Mouse (Mus musculus) midbrain, embryonic 12.5 days (tissue): ENCODE measurements around the gene Fgfr2. TPM values are rescaled to one million over a fixed set of nuclear protein-coding genes. Genes with fewer than 3 reads are reported as not detected.

Source experiments
- ATAC-seq: fragments of 200-750 bp; cut with Nextera tagmentation; 2 replicates; pipeline ENCODE4 v1.8.0; 2017; ENCODE audit warnings: low read depth, moderate TSS enrichment, moderate library complexity; ENCODE audit not compliant: low FRiP score
- H3K27ac ChIP-seq: fragments of 300-500 bp; sonication (generic); replicated peaks from 2 replicates; pipeline ENCODE4 v1.5.1; 2016; ENCODE audit warnings: mild to moderate bottlenecking
- H3K27me3 ChIP-seq: fragments of 300-500 bp; sonication (generic); 2 replicates; pipeline ENCODE4 v1.6.1; 2016; ENCODE audit warnings: mild to moderate bottlenecking
- H3K36me3 ChIP-seq: fragments of 300-500 bp; sonication (generic); 2 replicates; pipeline ENCODE4 v1.6.1; 2016
- H3K4me1 ChIP-seq: fragments of 300-500 bp; sonication (generic); 2 replicates; pipeline ENCODE4 v1.6.1; 2016
- H3K4me2 ChIP-seq: fragments of 300-500 bp; sonication (generic); replicated peaks from 2 replicates; pipeline ENCODE4 v1.6.1; 2016; ENCODE audit warnings: mild to moderate bottlenecking, moderate library complexity
- H3K4me3 ChIP-seq: fragments of 300-500 bp; sonication (generic); 2 replicates; pipeline ENCODE4 v1.5.1; 2016; ENCODE audit warnings: mild to moderate bottlenecking
- H3K9ac ChIP-seq: fragments of 300-500 bp; sonication (generic); replicated peaks from 2 replicates; pipeline ENCODE4 v1.6.1; 2016; ENCODE audit warnings: mild to moderate bottlenecking, moderate library complexity
- H3K9me3 ChIP-seq: fragments of 300-500 bp; sonication (generic); 2 replicates; pipeline ENCODE4 v1.6.1; 2016; ENCODE audit warnings: mild to moderate bottlenecking
- WGBS: fragments of 180-500 bp; shearing (Covaris S2); methylation state at CpG from one replicate; pipeline ENCODE4 v1.1.7; 2016; 5-methylcytosine and 5-hydroxymethylcytosine counted together
- polyA plus RNA-seq: library from polyadenylated mRNA; unstranded; fragments of >200 nt; fragmentation: Nextera tagmentation; extraction: Ambion mirVana; gene quantifications from 2 replicates; pipeline ENCODE4 v1.2.1, GENCODE M21; 2016

Fgfr2 gene
- polyA plus RNA-seq, 1 experiment from 2014 or later, result 96.5 TPM

GRCm38 (mm10) chr7:130890871-130891270, 2232.3 kb downstream of the Fgfr2 start:
- Histone ChIP-seq H3K4me1 (peaks cover 8% of the 10 kb centered on the region), H3K4me2 (no peak overlapping the region), H3K4me3 (no peak overlapping the region), H3K9me3 (no peaks in the 10 kb centered on the region), H3K27me3 (no peaks in the 10 kb centered on the region), H3K27ac (no peak overlapping the region), H3K36me3 (0 out of 2 replicates have a peak, but pooled peaks cover 11% of the 10 kb centered on the region), H3K9ac (no peak overlapping the region)
- 49% methylated on average over 2 of the region's 2 CpGs for WGBS
- ATAC-seq, result no peak

DNA sequence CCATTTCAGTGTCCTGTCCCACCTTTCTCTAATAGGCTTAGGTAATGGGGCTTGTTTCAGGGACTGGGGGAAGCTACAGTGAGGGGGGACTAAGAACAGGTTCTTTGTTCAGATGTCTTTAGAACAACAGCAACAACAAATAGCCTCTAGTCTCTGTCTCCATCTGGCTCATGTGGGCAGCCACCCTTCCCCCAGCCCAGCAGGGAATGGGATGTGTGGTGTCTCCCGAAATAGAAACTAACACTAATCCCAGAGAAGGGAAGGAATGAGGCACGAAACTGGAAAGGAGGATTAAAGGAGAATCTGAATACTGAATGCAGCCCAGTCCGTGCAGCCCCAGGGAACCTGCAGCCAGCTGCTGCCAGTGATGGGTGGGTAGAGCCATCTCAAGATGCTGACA, 2235.2 kb downstream of the Fgfr2 start:
- Histone ChIP-seq H3K27ac (peak overlapping the region; percentile 20; the same call in 1 of the 2 replicates), H3K4me3 (no peak overlapping the region), H3K4me2 (no peak overlapping the region), H3K4me1 (peaks cover 4% of the 10 kb centered on the region; the same call in 1 of the 2 replicates), H3K36me3 (0 out of 2 replicates have a peak, but pooled peaks cover 7% of the 10 kb centered on the region), H3K9ac (no peak overlapping the region), H3K27me3 (no peaks in the 10 kb centered on the region), H3K9me3 (no peaks in the 10 kb centered on the region)
- ATAC-seq, result no peak
- WGBS, result 5% methylated on average over 3 of the region's 3 CpGs

- no peak for ATAC-seq
- 83% methylated on average over 3 of the region's 3 CpGs for WGBS
- Histone ChIP-seq H3K9me3 (no peaks in the 10 kb centered on the region), H3K27ac (no peak overlapping the region), H3K9ac (no peak overlapping the region), H3K4me1 (peaks cover 4% of the 10 kb centered on the region; the same call in 1 of the 2 replicates), H3K4me3 (no peak overlapping the region), H3K27me3 (no peaks in the 10 kb centered on the region), H3K36me3 (no peaks in the 10 kb centered on the region), H3K4me2 (no peak overlapping the region)
Observed at GRCm38 (mm10) chr7:130886246-130886645, 2236.9 kb downstream of the Fgfr2 start.

- Histone ChIP-seq H3K27me3 (no peaks in the 10 kb centered on the region), H3K4me1 (peaks cover 4% of the 10 kb centered on the region; the same call in 1 of the 2 replicates), H3K4me2 (no peak overlapping the region), H3K9me3 (no peaks in the 10 kb centered on the region), H3K27ac (no peak overlapping the region), H3K36me3 (no peaks in the 10 kb centered on the region), H3K4me3 (no peak overlapping the region), H3K9ac (no peak overlapping the region)
- ATAC-seq, result no peak
- WGBS, result 93% methylated on average over 2 of the region's 2 CpGs
Observed at GRCm38 (mm10) chr7:130884161-130884560, 2239.0 kb downstream of the Fgfr2 start.

- WGBS, result 53% methylated on average over 3 of the region's 3 CpGs
- Histone ChIP-seq H3K4me3 (no peak overlapping the region), H3K27ac (no peak overlapping the region), H3K4me1 (no peaks in the 10 kb centered on the region), H3K9ac (no peak overlapping the region), H3K9me3 (no peaks in the 10 kb centered on the region), H3K36me3 (no peaks in the 10 kb centered on the region), H3K27me3 (peaks cover 17% of the 10 kb centered on the region), H3K4me2 (no peak overlapping the region; the same call in 1 of the 2 replicates)
- no peak for ATAC-seq
Observed at GRCm38 (mm10) chr7:130867256-130867655, 2255.9 kb downstream of the Fgfr2 start.

DNA sequence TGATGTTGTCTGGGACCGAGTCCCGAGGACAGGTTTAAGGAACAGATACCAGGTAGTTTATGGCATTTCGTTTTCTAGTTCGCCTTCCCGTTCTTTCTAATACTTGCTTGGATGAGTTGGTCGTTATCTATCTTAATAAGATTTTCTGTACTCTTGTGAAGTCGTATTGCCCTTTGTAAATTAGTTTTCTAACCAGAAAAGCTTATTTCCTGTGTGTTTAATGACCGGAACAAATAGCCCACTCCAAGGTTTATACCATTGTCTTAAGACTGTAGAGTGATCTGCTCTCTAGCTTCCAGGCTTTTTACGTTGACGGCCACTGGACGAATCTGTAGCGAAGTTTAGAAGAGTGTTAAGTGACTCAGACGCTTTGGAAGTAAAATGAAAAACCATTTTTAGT, 2256.5 kb downstream of the Fgfr2 start:
- H3K4me3 ChIP-seq, result peak overlapping the region; percentile 74
- peaks cover 19% of the 10 kb centered on the region for H3K27me3 ChIP-seq
- no peaks in the 10 kb centered on the region for H3K36me3 ChIP-seq
- no peak overlapping the region for H3K27ac ChIP-seq
- no peak for ATAC-seq
- 0 out of 2 replicates have a peak, but pooled peaks cover 1% of the 10 kb centered on the region for H3K4me1 ChIP-seq
- H3K9me3 ChIP-seq, result no peaks in the 10 kb centered on the region
- H3K9ac ChIP-seq, result peak overlapping the region; percentile 72
- 1% methylated on average over 13 of the region's 13 CpGs for WGBS
- peak overlapping the region; percentile 64 for H3K4me2 ChIP-seq

DNA sequence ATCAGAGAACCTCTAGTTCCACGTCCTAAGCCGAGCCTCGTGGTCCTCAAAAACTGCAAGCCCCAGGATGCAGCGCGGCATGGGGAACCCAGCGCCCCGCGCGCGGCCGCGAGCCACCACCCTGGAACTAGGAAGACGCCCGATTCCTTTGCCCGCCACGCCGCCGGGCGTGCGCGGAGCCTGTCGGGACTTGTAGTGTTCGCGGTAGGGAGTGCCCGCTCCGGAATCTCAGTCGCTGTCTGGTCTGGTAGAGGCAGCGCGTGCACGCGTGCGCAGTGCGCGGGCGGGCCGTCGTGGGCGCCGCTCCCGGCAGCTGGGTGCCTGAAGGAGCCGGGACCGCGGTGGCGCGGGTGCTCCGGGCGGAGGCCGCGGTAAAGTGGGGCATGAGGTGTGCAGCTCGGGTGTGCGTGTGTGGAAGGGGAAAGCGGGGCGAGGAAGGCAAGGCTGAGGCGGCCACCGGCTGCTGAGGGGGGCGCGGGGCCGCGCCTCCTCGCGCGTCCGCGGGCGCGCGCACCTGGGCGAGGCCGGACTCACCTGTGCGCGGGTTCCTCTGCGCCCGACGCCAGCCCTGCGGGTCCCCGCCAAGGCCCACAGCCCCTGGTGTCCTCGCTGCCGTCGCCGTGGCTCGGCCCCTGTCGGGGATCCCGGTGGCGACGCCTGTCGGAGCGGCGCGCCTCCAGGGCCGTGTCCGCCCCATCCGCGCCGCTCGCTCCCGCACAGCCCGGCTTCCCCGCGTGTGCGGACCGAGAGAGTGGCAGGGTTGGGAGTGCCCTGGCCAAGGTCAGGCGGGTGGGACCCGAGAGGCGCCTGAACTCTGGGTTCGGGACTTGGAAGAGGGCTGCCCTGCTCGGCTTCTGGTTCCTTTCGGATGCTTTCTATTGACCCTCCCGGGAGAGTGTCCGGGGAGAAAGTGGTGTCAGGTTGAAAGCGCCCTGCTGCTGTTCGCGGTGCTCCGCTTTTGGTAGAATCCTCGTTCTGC, 2257.2 kb downstream of the Fgfr2 start, which contains the start of gene Plekha1:
Gene Plekha1, plus strand, starts transcription at position 144 of the 979 bp plus-strand sequence.
- H3K27me3 ChIP-seq, result peaks cover 19% of the 10 kb centered on the region
- H3K4me2 ChIP-seq, result peak within 1 kb of the TSS; percentile 64
- ATAC-seq, result peak; percentile 97
- peak within 1 kb of the TSS; percentile 74 for H3K4me3 ChIP-seq
- H3K9me3 ChIP-seq, result no peaks in the 10 kb centered on the region
- H3K4me1 ChIP-seq, result peaks cover 7% of the 10 kb centered on the region
- peak within 1 kb of the TSS; percentile 75 for H3K27ac ChIP-seq
- WGBS, result under 1% methylated on average over 107 of the region's 114 CpGs
- H3K9ac ChIP-seq, result peak within 1 kb of the TSS; percentile 72
- H3K36me3 ChIP-seq, result no peaks in the 10 kb centered on the region

- no peaks in the 10 kb centered on the region for H3K9me3 ChIP-seq
- H3K27ac ChIP-seq, result no peak overlapping the region
- ATAC-seq, result no peak
- H3K9ac ChIP-seq, result no peak overlapping the region
- peaks cover 19% of the 10 kb centered on the region for H3K4me1 ChIP-seq
- peaks cover 19% of the 10 kb centered on the region for H3K27me3 ChIP-seq
- no peak overlapping the region for H3K4me3 ChIP-seq
- WGBS, result 80% methylated on average over 7 of the region's 7 CpGs
- H3K4me2 ChIP-seq, result no peak overlapping the region
- H3K36me3 ChIP-seq, result no peaks in the 10 kb centered on the region
Observed at GRCm38 (mm10) chr7:130864711-130865110, 2258.4 kb downstream of the Fgfr2 start.

- Histone ChIP-seq H3K9me3 (no peaks in the 10 kb centered on the region), H3K27ac (no peak overlapping the region), H3K4me1 (peaks cover 21% of the 10 kb centered on the region), H3K4me2 (no peak overlapping the region), H3K9ac (no peak overlapping the region), H3K36me3 (no peaks in the 10 kb centered on the region), H3K4me3 (no peak overlapping the region), H3K27me3 (peaks cover 23% of the 10 kb centered on the region)
- no peak for ATAC-seq
- WGBS, result 52% methylated on average over 1 of the region's 1 CpGs
Observed at GRCm38 (mm10) chr7:130862501-130862900, 2260.6 kb downstream of the Fgfr2 start.

DNA sequence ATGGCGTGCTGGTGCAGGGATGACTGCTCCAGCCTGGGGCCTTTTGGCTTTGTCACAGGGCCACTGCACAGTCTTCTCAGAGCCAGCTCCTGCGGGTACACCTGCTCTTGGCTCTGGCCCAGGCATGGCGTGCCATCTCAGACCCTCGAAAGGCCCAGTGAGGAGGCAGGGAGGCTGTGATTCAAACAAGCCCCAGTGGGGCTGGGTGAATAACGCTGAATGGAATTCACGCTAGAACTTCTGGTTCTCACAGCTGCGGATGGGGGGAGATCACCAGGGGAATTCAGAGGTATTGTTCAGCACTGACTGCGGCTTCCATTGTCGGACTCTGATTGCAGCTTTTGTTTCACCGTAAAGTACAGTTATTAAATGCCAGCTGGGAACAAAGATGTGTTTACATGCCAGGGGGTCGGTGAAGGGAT, 2262.4 kb downstream of the Fgfr2 start:
- no peaks in the 10 kb centered on the region for H3K9me3 ChIP-seq
- H3K4me3 ChIP-seq, result no peak overlapping the region
- H3K4me1 ChIP-seq, result peaks cover 21% of the 10 kb centered on the region
- H3K27ac ChIP-seq, result no peak overlapping the region
- no peak overlapping the region for H3K9ac ChIP-seq
- H3K27me3 ChIP-seq, result peaks cover 23% of the 10 kb centered on the region
- H3K4me2 ChIP-seq, result 0 out of 2 replicates have a peak overlapping the region, but pooled peaks have one; percentile 4
- ATAC-seq, result 0 out of 2 replicates have a peak, but pooled peaks have one; percentile 2
- 15% methylated on average over 11 of the region's 11 CpGs for WGBS
- no peaks in the 10 kb centered on the region for H3K36me3 ChIP-seq

DNA sequence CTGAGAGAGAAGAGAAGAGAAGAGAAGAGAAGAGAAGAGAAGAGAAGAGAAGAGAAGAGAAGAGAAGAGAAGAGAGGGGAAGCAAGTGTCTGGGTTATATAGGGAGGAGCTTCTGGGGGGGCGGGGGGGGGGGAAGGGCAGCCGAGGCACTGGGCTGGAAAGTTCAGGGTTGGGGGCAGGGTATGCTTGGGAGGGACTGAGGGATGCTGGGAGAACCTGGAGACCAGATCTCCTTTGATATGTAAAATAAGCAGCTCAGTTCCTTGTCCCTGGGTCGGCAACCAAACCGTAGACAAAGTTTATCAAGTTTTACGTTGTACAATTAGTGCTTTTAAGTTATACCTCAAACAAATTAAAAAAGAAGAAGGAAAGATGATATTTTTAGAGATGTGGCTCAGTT, 2263.2 kb downstream of the Fgfr2 start:
- H3K9ac ChIP-seq, result no peak overlapping the region
- H3K9me3 ChIP-seq, result no peaks in the 10 kb centered on the region
- H3K27me3 ChIP-seq, result peaks cover 23% of the 10 kb centered on the region
- 13% methylated on average over 4 of the region's 5 CpGs for WGBS
- H3K4me2 ChIP-seq, result no peak overlapping the region
- peaks cover 21% of the 10 kb centered on the region for H3K4me1 ChIP-seq
- no peaks in the 10 kb centered on the region for H3K36me3 ChIP-seq
- H3K4me3 ChIP-seq, result no peak overlapping the region
- ATAC-seq, result no peak
- H3K27ac ChIP-seq, result no peak overlapping the region

GRCm38 (mm10) chr7:130857973-130858372, 2265.2 kb downstream of the Fgfr2 start:
- WGBS, result 76% methylated on average over 6 of the region's 6 CpGs
- ATAC-seq, result no peak
- H3K27me3 ChIP-seq, result 0 out of 2 replicates have a peak, but pooled peaks cover 9% of the 10 kb centered on the region
- no peak overlapping the region for H3K27ac ChIP-seq
- no peaks in the 10 kb centered on the region for H3K36me3 ChIP-seq
- peaks cover 24% of the 10 kb centered on the region for H3K4me1 ChIP-seq
- H3K4me3 ChIP-seq, result no peak overlapping the region
- H3K4me2 ChIP-seq, result no peak overlapping the region
- no peaks in the 10 kb centered on the region for H3K9me3 ChIP-seq
- H3K9ac ChIP-seq, result no peak overlapping the region
